Mouse (Mus musculus) retina, postnatal 1 day (tissue): ENCODE measurements at regions not wholly inside any gene's neighbourhood (a gene's known extent, or its start where the extent isn't known, plus 50 kb on each side); places are given as distances from the start of the nearest gene placed in this dataset.

Experiments
- DNase-seq: peaks from one replicate; pipeline ENCODE4 v3.0.0-alpha.2; 2012

GRCm38 (mm10) chr11:71976724-71977481, 60.4 kb downstream of the Aipl1 start:
- peak; percentile 19 for DNase-seq

- no peak for DNase-seq
Measured at GRCm38 (mm10) chr11:71971351-71971750, 66.0 kb downstream of the Aipl1 start.

- no peak for DNase-seq
Measured at GRCm38 (mm10) chr11:71962306-71962705, 75.0 kb downstream of the Aipl1 start.

- no peak for DNase-seq
Measured at GRCm38 (mm10) chr11:71952533-71952932, 84.8 kb downstream of the Aipl1 start.

GRCm38 (mm10) chr11:71947161-71947560, 90.1 kb downstream of the Aipl1 start:
- DNase-seq: no peak

- DNase-seq: no peak
Measured at GRCm38 (mm10) chr11:71945098-71945413, 92.3 kb downstream of the Aipl1 start.

- DNase-seq: no peak
Measured at GRCm38 (mm10) chr11:71944398-71945097, 92.8 kb downstream of the Aipl1 start.

GRCm38 (mm10) chr11:71943512-71943911, 93.8 kb downstream of the Aipl1 start:
- DNase-seq: no peak

GRCm38 (mm10) chr11:71939066-71939465, 98.2 kb downstream of the Aipl1 start:
- no peak for DNase-seq

- DNase-seq: peak; percentile 21
Measured at GRCm38 (mm10) chr11:71937108-71937507, 100.2 kb downstream of the Aipl1 start.

- no peak for DNase-seq
Measured at GRCm38 (mm10) chr11:71929716-71930488, 107.4 kb downstream of the Aipl1 start.

GRCm38 (mm10) chr11:71914665-71915064, 122.6 kb downstream of the Aipl1 start:
- no peak for DNase-seq

GRCm38 (mm10) chr11:71912626-71913025, 124.7 kb downstream of the Aipl1 start:
- no peak for DNase-seq

GRCm38 (mm10) chr11:71911284-71911683, 126.0 kb downstream of the Aipl1 start:
- no peak for DNase-seq

GRCm38 (mm10) chr11:71908616-71909015, 128.7 kb downstream of the Aipl1 start:
- DNase-seq: peak; percentile 40

- DNase-seq: peak; percentile 34
Measured at GRCm38 (mm10) chr11:71903020-71903410, 134.3 kb downstream of the Aipl1 start.

- peak; percentile 40 for DNase-seq
Measured at GRCm38 (mm10) chr11:71902304-71903019, 134.8 kb downstream of the Aipl1 start.

GRCm38 (mm10) chr11:71900816-71901215, 136.5 kb downstream of the Aipl1 start:
- DNase-seq: no peak

GRCm38 (mm10) chr11:71897551-71897950, 139.8 kb downstream of the Aipl1 start:
- peak; percentile 38 for DNase-seq

- no peak for DNase-seq
Measured at GRCm38 (mm10) chr11:71897141-71897540, 140.2 kb downstream of the Aipl1 start.

GRCm38 (mm10) chr11:71891181-71891580, 141.5 kb downstream of the Wscd1 start:
- no peak for DNase-seq

- no peak for DNase-seq
Measured at GRCm38 (mm10) chr11:71889161-71889560, 139.4 kb downstream of the Wscd1 start.

GRCm38 (mm10) chr11:71887211-71887610, 137.5 kb downstream of the Wscd1 start:
- peak; percentile 26 for DNase-seq
